Mouse (Mus musculus) gastrocnemius, postnatal 14 days (tissue): Measurements from ENCODE around the gene Ncoa3. TPM values are rescaled to one million over a fixed set of nuclear protein-coding genes. Genes with fewer than 3 reads are reported as not detected.

ENCODE experiments used
- DNase-seq: peaks from one replicate; pipeline ENCODE4 v3.0.0; 2021; ENCODE audit warnings: mixed read lengths
- intact Hi-C: fragments of 180-260 bp; cut with DNase I; formaldehyde crosslinking; loops from one replicate; pipeline ENCODE4 v1.15.1; 2025; ENCODE audit warnings: low total_unique reads
- total RNA-seq, 2 experiments: library from RNA; stranded (reverse); gene quantifications; 2 replicates each; pipeline ENCODE4 v1.2.3; 2021

Gene Ncoa3
- total RNA-seq, 2 experiments from 2014 or later: 11.1 to 13.9 TPM

DNA sequence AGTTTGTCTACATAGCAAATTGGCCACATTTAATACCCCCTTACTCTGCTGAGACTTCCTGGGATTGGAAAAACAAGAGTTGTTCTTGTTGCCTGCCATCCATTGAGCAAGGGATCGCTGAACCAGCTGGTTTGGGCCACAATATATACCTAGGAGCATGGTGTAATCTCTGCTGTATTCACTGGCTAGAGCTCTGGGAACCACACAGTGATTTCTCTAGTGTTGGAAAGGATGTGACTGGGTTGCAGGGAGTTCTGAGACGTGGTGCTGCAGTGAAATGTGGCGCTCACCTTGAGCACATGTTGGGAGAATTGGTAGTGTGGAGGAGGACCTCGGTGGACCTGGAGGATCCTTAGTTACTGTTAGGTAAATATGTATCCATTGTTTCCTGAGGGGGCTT is 6.5 kb downstream of the Ncoa3 start:
- DNase-seq: no peak
- intact Hi-C loops: loop anchor here (5.0 kb wide), 1 partner anchor 38 kb away; no protein-coding TSS in a partner anchor

DNA sequence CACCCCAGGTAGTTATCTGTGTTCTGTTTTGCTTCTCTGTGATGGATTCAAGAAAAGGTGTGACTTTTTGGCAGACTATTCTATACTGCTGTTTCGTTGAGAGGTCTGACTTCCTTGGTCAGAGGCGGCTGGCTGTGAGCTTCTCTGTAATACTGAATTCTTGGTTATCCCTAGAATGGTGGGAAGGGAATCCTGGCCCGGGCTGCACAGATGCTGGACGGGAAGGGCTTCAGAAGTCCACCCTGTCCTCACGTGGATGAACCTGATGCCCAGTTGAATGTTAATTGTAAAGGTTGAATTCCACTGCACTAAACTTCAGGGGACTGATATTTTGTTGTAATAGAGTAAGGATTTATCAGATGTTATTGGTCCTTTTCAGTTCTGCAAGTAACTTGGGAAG is 7.4 kb downstream of the Ncoa3 start:
- no peak for DNase-seq
- intact Hi-C loops: loop anchor here (5.0 kb wide), 1 partner anchor 38 kb away; no protein-coding TSS in a partner anchor

DNA sequence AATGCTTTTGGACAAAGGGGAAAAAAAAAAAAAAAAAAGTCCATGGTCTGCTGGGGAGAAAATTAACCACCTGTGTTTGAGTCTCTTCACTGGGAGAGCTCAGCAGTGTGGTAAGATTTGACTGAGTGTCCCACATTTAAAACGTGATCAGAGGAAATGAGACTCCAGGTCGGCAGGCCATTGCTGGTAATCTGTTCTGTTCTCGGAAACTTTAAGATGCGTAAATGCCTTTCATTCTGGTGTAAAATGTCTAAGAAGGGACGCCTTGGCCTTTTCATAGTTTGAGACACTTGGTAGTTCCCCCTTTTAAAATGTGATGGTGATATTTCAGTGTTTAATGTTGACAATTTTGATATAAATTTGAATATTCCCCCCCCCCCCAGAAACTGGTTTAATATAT is 7.8 kb downstream of the Ncoa3 start:
- intact Hi-C loops: no loop called here
- DNase-seq: no peak

DNA sequence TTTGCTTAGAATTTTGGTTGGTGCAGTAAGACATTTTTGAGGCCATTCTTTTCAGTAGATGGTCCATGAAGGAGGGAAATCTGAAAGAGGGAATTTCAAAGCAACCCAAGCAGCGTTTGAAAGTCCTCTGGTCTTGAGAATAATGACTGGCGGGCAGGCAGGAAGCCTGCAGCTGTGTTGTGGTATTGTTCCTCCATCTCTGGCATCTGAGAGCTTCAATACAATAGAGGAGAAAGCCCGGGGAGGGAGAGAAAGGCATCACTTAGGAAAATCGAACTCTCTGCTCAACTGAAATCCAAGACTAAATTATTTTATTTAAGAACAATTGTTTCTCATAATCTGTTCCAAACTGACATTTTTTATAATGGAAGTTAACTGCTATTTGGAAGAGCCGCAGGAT is 8.3 kb downstream of the Ncoa3 start:
- intact Hi-C loops: no loop called here
- no peak for DNase-seq

DNA sequence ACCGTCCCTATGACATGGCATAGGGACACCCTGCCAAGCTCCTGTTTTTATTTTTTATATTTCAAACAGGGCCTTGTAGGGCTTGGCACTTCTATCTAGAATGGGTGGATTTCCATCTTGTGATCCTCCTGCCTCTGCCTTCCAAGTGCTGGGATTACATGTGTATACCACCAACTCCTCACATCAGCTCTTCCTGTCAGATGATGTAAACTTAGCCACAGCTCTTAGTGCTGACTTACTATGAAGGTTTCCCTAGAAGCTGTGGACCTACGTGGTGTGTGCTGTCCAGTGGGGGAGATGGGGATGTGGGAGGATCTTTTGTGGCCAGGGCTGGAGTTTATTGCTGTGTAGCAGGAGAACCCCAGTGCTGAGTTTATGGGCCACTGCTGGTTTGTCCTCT is 8.9 kb downstream of the Ncoa3 start:
- intact Hi-C loops: no loop called here

DNA sequence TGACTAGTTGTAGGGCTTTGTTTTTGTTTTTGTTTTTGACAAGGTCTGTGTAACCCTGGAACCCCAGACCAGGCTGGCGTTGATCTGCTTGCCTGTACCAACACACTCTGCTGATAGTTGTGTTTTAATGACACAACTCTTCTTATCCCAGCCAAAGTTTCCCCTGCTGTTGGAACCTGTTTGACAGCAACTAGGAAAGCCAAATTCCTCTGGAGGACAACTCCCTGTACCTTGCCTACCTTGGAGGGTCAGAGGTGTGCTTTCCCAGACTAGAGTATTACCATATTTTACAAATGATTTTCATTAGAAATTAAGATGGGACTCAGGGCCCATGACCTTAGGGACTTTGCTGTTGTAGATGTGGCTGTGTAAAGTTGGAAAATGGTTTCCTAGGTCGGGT is 9.3 kb downstream of the Ncoa3 start:
- DNase-seq: no peak
- intact Hi-C loops: no loop called here

More for the DNA sequence above, 8.9 kb downstream of the Ncoa3 start:
- no peak for DNase-seq

DNA sequence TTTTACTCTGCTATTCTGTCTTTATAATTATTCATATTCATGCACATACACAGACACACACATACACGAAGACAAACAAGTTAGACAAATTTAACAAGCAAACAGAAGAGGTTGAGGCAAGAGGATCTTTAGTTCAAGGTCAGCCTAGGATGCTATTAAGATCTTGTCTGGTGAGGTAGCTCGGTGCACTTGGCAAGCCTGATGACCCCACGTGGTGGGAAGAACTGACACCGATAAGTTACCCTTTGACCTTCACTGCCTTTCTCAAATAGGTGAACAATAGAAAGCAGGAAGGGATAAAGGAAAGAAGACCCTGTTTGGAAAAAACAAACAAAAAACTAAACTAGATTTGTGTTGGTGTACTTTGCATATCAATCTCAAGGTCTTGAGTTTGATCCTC is 10.0 kb downstream of the Ncoa3 start:
- intact Hi-C loops: no loop called here

DNA sequence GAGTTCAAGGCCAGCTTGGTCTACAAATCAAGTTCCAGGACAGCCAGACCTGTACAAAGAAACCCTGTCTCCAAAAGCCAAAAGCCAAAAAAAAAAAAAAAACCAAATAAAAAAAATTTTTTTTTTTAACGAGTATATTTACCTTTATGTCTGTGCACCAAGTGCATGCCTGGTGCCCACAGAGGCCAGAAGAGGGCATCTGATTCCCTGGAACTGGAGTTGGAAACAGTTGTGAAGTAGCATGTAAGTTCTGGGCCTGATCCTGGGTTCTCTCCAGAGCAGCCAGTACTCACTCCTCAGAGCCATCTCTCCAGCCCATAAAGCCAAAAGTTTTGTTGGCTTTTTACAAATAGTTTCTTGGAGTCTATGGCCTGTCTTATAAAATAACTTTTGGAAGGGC is 10.6 kb downstream of the Ncoa3 start:
- DNase-seq: no peak
- intact Hi-C loops: no loop called here

More for the DNA sequence above, 10.0 kb downstream of the Ncoa3 start:
- DNase-seq: no peak

DNA sequence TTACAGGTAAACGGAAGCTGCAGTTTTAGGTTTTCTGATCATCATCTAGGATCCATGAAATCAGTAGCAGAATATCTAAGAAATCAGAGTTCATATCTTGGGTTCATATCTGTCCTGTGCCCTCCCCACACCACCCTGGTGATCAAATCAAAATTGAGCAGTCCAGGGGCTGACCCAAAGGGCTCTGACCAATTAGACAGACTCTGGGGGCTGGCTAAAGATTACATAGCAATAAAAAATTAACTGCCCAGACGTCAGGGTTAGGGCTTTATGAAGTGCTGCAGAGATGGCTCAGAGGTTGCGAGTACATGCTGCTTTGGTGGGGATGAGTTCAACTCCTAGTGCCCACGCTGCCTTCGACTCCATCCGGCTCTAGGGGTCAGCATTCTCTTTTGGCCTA is 14.6 kb downstream of the Ncoa3 start:
- intact Hi-C loops: no loop called here

DNA sequence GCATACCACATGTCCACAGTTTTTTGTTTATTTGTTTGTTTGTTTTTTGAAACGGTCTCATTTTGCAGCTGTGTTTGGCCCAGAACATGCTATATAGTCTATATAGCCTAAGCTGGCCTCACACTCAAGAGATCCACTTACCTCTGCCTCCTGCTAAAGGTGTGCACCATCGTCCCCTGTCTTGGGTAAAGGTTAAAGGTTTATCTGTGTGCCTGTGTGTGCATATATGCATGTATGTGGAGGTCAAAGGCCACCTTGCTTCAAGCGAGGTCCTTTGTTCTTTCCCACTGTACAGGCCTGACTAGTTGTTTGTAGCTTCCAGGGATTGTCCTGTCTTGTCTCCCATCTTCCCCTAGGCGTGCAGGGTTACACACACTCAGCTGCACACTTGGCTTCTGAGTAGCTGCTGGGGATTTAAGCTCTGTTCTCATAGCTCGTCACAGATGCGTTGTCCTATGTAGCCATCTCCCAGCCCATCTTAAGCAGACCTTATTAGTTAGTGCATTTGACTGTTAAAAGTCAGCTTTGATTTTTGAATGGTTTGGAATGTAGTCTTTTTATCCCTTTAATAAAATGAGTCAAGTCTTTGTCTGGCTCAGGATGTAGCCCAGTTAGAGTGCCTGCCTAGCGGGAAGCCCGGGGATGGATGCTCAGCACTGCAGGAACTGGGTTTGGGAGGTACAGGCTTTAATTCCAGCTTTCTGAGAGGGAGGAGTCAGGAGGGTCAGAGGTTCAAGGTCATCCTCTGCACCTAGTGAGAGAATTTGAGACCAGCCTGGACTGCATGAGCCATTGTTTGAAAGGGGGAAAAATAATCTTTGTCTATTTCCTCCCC is 16.3 kb downstream of the Ncoa3 start:
- intact Hi-C loops: no loop called here

More for the DNA sequence above, 14.6 kb downstream of the Ncoa3 start:
- no peak for DNase-seq

DNA sequence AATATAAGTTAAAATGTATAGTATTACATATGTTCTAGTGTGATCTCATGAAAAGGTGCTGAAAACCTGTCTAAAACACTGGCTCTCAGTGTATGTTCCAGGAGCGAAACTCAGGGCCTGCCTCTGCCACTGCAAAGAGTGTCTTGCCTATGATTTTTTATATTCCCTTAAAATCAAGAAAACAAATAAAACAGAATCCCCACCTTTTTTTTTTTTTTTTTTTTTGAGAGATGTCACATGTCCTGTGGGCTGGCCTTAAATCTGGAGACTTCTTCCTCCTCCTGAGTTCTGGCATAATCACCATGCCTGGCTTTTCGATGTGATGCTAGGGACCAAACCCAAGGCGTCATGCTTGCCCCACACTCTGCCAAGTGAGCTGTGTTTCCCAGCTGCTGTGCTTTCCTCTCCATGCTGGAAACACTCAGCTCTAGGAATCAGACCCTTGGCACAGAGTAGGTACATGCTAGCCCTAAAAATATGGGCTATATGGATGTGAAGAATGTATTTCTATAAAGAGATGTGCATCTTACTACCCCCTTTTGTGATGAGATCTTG is 17.0 kb downstream of the Ncoa3 start:
- intact Hi-C loops: no loop called here
- peak; percentile 64 for DNase-seq

More for the DNA sequence above, 16.3 kb downstream of the Ncoa3 start:
- DNase-seq: no peak

DNA sequence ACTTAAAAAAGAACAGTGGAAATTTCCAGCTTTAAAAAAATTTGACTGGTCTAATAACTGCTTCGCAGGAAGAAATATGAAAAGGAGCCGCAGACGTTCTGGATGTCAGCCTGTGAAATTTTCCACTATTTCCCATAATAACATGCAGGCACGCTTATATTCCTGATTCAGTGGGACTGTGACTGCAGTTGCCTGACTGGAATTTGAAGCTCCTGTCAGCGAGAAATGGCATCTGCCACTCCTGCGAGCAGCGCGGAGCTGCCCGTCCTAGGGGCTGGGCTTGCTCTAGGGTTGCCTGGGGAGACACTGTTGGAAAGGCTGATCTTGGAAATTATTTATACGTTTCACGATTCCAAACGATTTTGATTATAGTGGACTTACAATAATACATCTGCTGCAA is 17.9 kb downstream of the Ncoa3 start:
- intact Hi-C loops: no loop called here
- DNase-seq: no peak

DNA sequence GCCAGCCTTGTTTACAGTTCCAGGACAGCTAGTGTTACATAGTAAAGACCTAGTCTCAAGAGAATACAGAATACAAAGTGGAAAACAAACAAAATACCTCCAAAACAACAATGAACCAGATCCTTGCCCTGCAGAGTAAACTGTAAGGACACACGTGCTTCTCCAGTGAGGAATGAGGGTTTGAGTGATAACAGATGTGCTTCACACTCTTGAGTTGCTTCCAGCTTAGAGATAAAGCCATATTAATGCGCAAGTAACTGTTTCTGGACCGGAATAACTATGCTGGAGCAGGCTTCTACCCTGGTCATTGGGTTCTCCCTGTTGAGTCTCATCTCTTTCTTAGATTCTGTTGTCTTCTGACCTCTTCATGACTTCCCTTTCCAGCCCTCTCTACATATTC is 19.0 kb downstream of the Ncoa3 start:
- intact Hi-C loops: no loop called here
- no peak for DNase-seq

DNA sequence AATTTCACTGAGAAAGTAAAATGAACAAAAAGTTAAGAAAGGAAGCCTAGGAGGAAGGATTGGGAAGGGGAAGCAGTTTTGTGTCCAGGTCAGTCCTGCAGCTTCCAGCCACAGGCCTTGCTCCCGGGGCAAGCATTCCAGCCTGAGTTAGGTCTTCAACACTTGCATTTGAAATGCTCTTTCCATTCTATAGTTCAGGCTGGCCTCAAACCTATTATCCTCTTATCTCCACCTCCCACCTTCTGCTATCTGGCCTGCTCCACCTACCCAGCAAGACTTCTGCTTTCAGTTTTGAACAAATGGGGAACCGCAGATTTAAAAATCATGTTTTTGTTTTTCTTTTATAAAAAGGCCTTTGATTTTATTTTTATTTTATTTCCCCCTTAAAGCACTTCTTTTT is 19.7 kb downstream of the Ncoa3 start:
- intact Hi-C loops: no loop called here
- DNase-seq: no peak

DNA sequence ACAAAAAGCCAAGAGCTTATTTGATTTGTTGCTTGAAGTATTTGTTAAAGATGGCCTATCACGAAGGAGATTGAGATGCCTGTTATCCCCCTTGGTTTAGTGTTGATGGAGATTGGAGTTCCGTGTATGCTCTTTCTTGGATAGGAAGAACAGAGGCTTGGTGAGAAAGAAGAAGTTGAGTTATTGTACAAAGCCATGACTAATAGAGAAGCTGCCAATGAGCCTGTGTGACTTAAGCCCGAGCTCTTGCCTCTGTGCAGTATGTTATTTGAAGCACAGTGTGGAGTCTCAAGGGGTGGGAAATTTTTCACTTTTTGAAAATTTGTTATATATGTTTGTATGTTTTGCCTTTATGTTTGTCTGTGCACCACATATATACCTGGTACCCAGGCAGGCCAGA is 26.3 kb downstream of the Ncoa3 start:
- no peak for DNase-seq
- intact Hi-C loops: no loop called here

DNA sequence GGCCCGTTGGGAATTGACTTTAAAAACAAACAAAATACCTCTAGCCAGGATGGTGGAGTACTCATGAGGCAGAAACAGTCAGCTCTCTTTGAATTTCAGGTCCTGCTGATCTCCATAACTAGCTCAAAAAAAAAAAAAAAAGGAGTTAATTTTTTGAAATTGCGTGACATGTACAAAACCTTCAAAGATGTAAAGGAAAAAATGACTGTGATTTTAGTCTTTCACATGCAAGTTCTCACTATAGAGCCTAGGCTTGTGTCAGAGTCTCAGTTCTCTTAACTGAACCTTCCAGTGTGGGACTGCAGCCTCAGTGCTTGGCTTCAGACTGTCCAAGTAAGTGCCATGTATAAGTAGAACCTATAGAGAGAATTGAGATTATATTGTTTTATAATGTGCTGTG is 27.6 kb downstream of the Ncoa3 start:
- DNase-seq: no peak
- intact Hi-C loops: no loop called here

DNA sequence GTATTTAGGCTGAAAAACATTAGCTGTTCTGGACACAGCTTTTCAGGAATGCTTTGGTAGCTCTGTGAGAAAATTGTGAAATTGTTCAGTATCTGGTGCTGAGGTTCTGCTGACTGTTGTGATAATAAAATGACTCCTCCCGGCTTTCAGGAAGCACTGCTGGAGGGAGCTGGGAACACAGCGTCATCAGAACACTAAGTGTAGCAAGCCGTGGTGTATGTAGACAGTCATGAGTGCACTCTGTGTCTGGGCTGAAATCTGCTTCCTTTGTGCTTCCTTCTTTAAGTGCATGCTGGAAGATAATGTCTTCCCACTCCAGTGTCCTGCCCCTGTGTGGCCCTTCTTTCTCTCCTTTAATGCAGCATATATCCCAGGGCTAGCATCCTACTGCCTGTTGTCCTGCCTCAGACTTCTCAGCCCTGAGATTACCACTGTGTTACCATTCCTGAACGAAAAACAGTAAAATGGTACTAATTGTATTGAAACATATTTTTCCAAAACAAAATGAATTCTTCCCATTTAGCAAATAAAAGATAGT is 28.7 kb downstream of the Ncoa3 start:
- intact Hi-C loops: no loop called here
- DNase-seq: no peak

DNA sequence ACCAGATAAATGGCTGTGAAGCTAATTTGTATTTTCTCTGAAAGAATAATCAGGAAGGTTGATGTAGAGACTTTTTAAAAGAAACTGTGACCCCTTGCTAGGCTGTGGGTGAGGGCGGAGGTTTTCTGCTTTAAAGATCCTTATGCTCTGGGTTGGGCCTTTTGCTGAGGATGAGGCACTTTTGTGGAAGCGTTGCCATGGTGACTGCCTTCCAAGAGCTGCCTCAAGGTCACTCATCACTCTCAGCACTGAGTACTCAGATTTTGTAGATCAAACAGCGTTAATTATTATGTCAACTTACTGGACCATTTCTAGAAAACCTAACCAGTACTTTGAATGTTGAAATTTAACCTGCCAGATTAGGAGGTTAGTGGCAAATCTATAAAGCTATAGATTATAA is 29.2 kb downstream of the Ncoa3 start:
- no peak for DNase-seq
- intact Hi-C loops: no loop called here

DNA sequence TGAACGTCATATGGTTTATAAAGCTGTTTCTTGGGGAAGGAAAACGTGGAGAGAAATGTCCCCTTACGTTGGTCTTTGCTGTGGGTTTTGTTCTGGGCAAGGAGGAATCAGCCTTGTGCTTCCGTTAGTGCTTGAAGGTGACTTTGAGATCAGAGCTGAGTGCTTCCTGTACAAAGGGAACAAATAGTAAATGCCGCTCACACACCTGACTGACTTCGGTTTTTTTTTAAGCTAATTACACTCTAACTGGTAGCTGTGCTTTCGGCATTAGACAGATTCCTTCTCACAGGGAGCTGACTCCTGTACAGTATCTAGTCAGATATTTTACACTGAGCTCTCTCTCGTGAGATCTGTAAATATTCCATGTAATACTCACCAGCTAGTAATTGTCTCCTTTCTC is 29.9 kb downstream of the Ncoa3 start:
- DNase-seq: no peak
- intact Hi-C loops: no loop called here

DNA sequence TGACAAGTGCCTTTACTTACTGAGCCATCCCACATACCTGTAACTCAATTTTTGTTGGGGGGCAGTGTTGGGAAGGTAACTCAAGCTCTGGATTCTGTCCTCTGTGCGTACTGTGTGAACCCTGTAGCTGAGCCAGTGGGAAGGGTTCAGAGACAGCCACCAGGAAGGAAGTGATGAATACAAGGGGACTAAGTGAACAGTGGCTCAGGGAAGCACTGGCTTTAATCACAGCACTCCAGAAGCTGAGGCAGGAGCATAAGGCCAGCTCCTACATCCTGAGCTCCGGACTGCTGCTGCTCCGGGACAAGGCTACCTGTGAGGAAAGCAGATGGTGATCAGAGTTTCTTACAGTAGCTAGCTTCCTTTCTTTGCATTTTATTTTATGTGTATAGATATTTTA is 31.6 kb downstream of the Ncoa3 start:
- intact Hi-C loops: no loop called here
- DNase-seq: no peak

DNA sequence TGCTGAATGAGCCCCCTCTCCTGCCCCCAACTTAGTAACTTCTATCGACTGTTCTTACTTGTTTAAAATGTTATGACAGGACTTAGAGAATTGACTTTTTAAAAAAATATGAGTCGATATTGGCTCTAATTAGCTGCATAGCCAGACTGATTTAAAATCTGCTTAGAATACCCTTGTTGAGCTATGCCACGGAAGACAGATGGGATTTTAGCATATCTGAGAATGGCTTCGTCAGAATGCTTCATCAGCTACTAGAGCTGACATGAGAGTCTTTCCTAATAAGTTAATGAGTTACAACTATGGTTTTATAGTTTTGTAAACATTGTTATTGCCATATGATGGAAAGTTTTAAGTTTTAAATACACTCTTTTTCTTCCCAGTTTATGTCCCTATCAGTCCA is 32.2 kb downstream of the Ncoa3 start:
- intact Hi-C loops: no loop called here
- no peak for DNase-seq
